Mouse (Mus musculus) CH12.LX (cell line): ENCODE results near the gene Gch1. TPM values are rescaled to one million over a fixed set of nuclear protein-coding genes. Genes with fewer than 3 reads are reported as not detected.

ENCODE experiments used
- DNase-seq: peaks from one replicate; pipeline ENCODE4 v3.0.0-alpha.2; 2013; ENCODE audit errors: extremely low read depth
- H3K27ac ChIP-seq: 2 replicates; pipeline ENCODE4 v1.5.1; 2012; ENCODE audit warnings: low read depth, mild to moderate bottlenecking, control low read depth, moderate library complexity; ENCODE audit not compliant: insufficient read depth
- H3K27me3 ChIP-seq: replicated peaks from 2 replicates; pipeline ENCODE3; 2012; ENCODE audit warnings: inconsistent platforms
- H3K36me3 ChIP-seq, 2 experiments: replicated peaks in 1 of 2; 2 replicates each; pipeline versions ENCODE3 to v1.6.1; 2012; ENCODE audit warnings: inconsistent platforms in 1 of 2, low read length in 1 of 2, mild to moderate bottlenecking in 1 of 2, mixed read lengths in 1 of 2, moderate library complexity in 1 of 2; ENCODE audit not compliant: control insufficient read depth in 1 of 2, insufficient read depth in 1 of 2
- H3K4me1 ChIP-seq, 2 experiments: 2 replicates each; pipeline ENCODE4 v1.6.1; 2012; ENCODE audit warnings: inconsistent platforms in 1 of 2, moderate library complexity in 1 of 2; ENCODE audit not compliant: insufficient read depth in 2 of 2, control insufficient read depth in 1 of 2
- H3K4me2 ChIP-seq: 2 replicates; pipeline ENCODE4 v1.6.1; 2012; ENCODE audit warnings: low read depth, mild to moderate bottlenecking, control low read depth; ENCODE audit not compliant: poor library complexity, insufficient read depth, severe bottlenecking
- H3K4me3 ChIP-seq, 3 experiments: fragments of 150-350 bp in 1 of 3; sonication (generic) in 1 of 3; replicated peaks in 1 of 3; 2 replicates each; pipeline versions ENCODE3 to v1.5.1; 2011 to 2012; ENCODE audit warnings: low read depth in 2 of 3, low read length in 2 of 3, mild to moderate bottlenecking in 2 of 3, moderate library complexity in 2 of 3, control low read depth in 1 of 3, improper control_type of control experiment in 1 of 3, inconsistent platforms in 1 of 3, mixed read lengths in 1 of 3; ENCODE audit not compliant: poor library complexity in 1 of 3
- H3K79me2 ChIP-seq: replicated peaks from 2 replicates; pipeline ENCODE4 v1.6.1; 2012; ENCODE audit warnings: mild to moderate bottlenecking, moderate library complexity; ENCODE audit not compliant: control insufficient read depth, poor library complexity, insufficient read depth, severe bottlenecking; ENCODE audit errors: extremely low read depth
- H3K9ac ChIP-seq: 2 replicates; pipeline ENCODE4 v1.6.1; 2012; ENCODE audit warnings: low read depth, mild to moderate bottlenecking, control low read depth, moderate library complexity; ENCODE audit not compliant: insufficient read depth
- H3K9me3 ChIP-seq: replicated peaks from 2 replicates; pipeline ENCODE3; 2012; ENCODE audit warnings: low read length, inconsistent platforms, mixed read lengths
- CHD1 ChIP-seq: IDR thresholded peaks from 2 replicates; pipeline ENCODE4 v1.6.1; 2012; ENCODE audit warnings: low read depth, low read length, improper control_type of control experiment, inconsistent platforms
- E2F4 ChIP-seq: IDR thresholded peaks from 2 replicates; pipeline ENCODE4 v1.6.1; 2011; ENCODE audit warnings: low read depth, low read length, improper control_type of control experiment; ENCODE audit not compliant: insufficient replicate concordance
- HCFC1 ChIP-seq: IDR thresholded peaks from 2 replicates; pipeline ENCODE4 v1.6.1; 2012; ENCODE audit warnings: low read depth, mild to moderate bottlenecking, inconsistent platforms, low read length, improper control_type of control experiment
- JUN ChIP-seq: IDR thresholded peaks from 2 replicates; pipeline ENCODE4 v1.6.1; 2011; ENCODE audit warnings: low read depth, mild to moderate bottlenecking, low read length, improper control_type of control experiment, moderate library complexity; ENCODE audit not compliant: insufficient read depth
- KAT2A ChIP-seq: IDR thresholded peaks from 2 replicates; pipeline ENCODE4 v1.6.1; 2012; ENCODE audit warnings: low read length, improper control_type of control experiment, inconsistent platforms; ENCODE audit not compliant: insufficient replicate concordance
- MEF2A ChIP-seq: IDR thresholded peaks from 2 replicates; pipeline ENCODE4 v1.6.1; 2014; ENCODE audit warnings: low read depth, mild to moderate bottlenecking, inconsistent platforms, low read length, improper control_type of control experiment, borderline replicate concordance
- MXI1 ChIP-seq: IDR thresholded peaks from 2 replicates; pipeline ENCODE4 v1.6.1; 2011; ENCODE audit warnings: mild to moderate bottlenecking, low read depth, low read length, improper control_type of control experiment
- NELFE ChIP-seq: IDR thresholded peaks from 2 replicates; pipeline ENCODE4 v1.6.1; 2011; ENCODE audit warnings: low read depth, low read length, improper control_type of control experiment
- NRF1 ChIP-seq: IDR thresholded peaks from 2 replicates; pipeline ENCODE4 v1.6.1; 2014; ENCODE audit warnings: low read depth, mild to moderate bottlenecking, inconsistent platforms, low read length, improper control_type of control experiment, moderate library complexity
- PAX5 ChIP-seq: IDR thresholded peaks from 2 replicates; pipeline ENCODE4 v1.6.1; 2012; ENCODE audit warnings: low read length, inconsistent platforms, mixed read lengths
- RCOR1 ChIP-seq: conservative IDR thresholded peaks from 2 replicates; pipeline ENCODE4 v1.6.1; 2012; ENCODE audit warnings: low read depth, mild to moderate bottlenecking, inconsistent platforms, low read length, improper control_type of control experiment
- ZMIZ1 ChIP-seq: IDR thresholded peaks from 2 replicates; pipeline ENCODE4 v1.6.1; 2012; ENCODE audit warnings: low read depth, mild to moderate bottlenecking, inconsistent platforms, low read length, improper control_type of control experiment
- ZNF384 ChIP-seq: IDR thresholded peaks from 2 replicates; pipeline ENCODE4 v1.6.1; 2012; ENCODE audit warnings: low read depth, low read length, improper control_type of control experiment, inconsistent platforms
- dilution Hi-C: fragments of 300-500 bp; cut with MboI; formaldehyde crosslinking; loops from 2 replicates; pipeline ENCODE4 v1.14.3; 2020; ENCODE audit warnings: low sequenced_read_pairs; ENCODE audit not compliant: extremely low pct_unique_long_range_greater_than_20kb, extremely low pct_ligation_motif_present
- in situ Hi-C: fragments of 300-500 bp; cut with MboI; formaldehyde crosslinking; loops from 3 replicates; pipeline ENCODE4 v1.14.3; 2019; ENCODE audit warnings: low sequenced_read_pairs, low pct_ligation_motif_present, low pct_unique_long_range_greater_than_20kb, mixed read lengths
- polyA plus RNA-seq: library from polyadenylated mRNA; unstranded; fragments of >175 nt; gene quantifications from 2 replicates; pipeline ENCODE4 v1.2.1, GENCODE M21; 2012; ENCODE audit warnings: low read depth; ENCODE audit not compliant: insufficient read length
- total RNA-seq, 2 experiments: library from RNA; depleted of rRNA; stranded (reverse); fragments of 300-350 nt in 1 of 2; fragments of >200 nt in 1 of 2; gene quantifications; 2 replicates each; pipeline ENCODE4 v1.2.3; 2012 to 2014

Gene Gch1
- total and polyA plus RNA-seq, 3 experiments, result 5.7 to 6.5 (median 5.7) TPM

GRCm38 (mm10) chr14:47138853-47139252 is 50.4 kb downstream of the Gch1 start:
- Histone ChIP-seq H3K4me3 (no peak overlapping the region), H3K4me1 (no peaks in the 10 kb centered on the region), H3K9ac (no peak overlapping the region), H3K9me3 (no peaks in the 10 kb centered on the region), H3K36me3 (no peaks in the 10 kb centered on the region), H3K79me2 (no peaks in the 10 kb centered on the region), H3K27me3 (no peaks in the 10 kb centered on the region), H3K27ac (no peak overlapping the region), H3K4me2 (no peak overlapping the region)
- in situ Hi-C loops, result no loop called here
- no peak for TF ChIP-seq HCFC1
- dilution Hi-C loops, result no loop called here
- no peak for DNase-seq

GRCm38 (mm10) chr14:47136637-47137036 is 52.6 kb downstream of the Gch1 start:
- in situ Hi-C loops, result no loop called here
- TF ChIP-seq MEF2A, result no peak
- no peak for TF ChIP-seq E2F4
- TF ChIP-seq PAX5, result no peak
- TF ChIP-seq CHD1, result no peak
- no peak for TF ChIP-seq RCOR1
- no peak for TF ChIP-seq ZMIZ1
- no peak for TF ChIP-seq KAT2A
- TF ChIP-seq MXI1, result no peak

GRCm38 (mm10) chr14:47133948-47134347 is 55.3 kb downstream of the Gch1 start:
- in situ Hi-C loops, result no loop called here
- Histone ChIP-seq H3K79me2 (no peaks in the 10 kb centered on the region), H3K4me3 (no peak overlapping the region), H3K4me2 (no peak overlapping the region), H3K27ac (no peak overlapping the region), H3K9ac (no peak overlapping the region), H3K9me3 (no peaks in the 10 kb centered on the region), H3K27me3 (no peaks in the 10 kb centered on the region), H3K36me3 (no peaks in the 10 kb centered on the region), H3K4me1 (no peaks in the 10 kb centered on the region)
- DNase-seq, result no peak
- dilution Hi-C loops, result no loop called here
- TF ChIP-seq JUN (no peak), PAX5 (no peak), NELFE (no peak), MXI1 (no peak), NRF1 (no peak), ZNF384 (no peak)

More at GRCm38 (mm10) chr14:47136637-47137036, 52.6 kb downstream of the Gch1 start:
- H3K9me3 ChIP-seq, result no peaks in the 10 kb centered on the region
- H3K27me3 ChIP-seq, result no peaks in the 10 kb centered on the region
- no peak overlapping the region for H3K4me2 ChIP-seq
- no peaks in the 10 kb centered on the region for H3K36me3 ChIP-seq
- no peak overlapping the region for H3K27ac ChIP-seq
- no peaks in the 10 kb centered on the region for H3K4me1 ChIP-seq
- no peaks in the 10 kb centered on the region for H3K79me2 ChIP-seq
- no peak for DNase-seq
- dilution Hi-C loops, result no loop called here
- no peak overlapping the region for H3K9ac ChIP-seq
- no peak overlapping the region for H3K4me3 ChIP-seq
